Comparison of ENCODE assay signal across 9 mouse cellular contexts in the genomic region with DNA sequence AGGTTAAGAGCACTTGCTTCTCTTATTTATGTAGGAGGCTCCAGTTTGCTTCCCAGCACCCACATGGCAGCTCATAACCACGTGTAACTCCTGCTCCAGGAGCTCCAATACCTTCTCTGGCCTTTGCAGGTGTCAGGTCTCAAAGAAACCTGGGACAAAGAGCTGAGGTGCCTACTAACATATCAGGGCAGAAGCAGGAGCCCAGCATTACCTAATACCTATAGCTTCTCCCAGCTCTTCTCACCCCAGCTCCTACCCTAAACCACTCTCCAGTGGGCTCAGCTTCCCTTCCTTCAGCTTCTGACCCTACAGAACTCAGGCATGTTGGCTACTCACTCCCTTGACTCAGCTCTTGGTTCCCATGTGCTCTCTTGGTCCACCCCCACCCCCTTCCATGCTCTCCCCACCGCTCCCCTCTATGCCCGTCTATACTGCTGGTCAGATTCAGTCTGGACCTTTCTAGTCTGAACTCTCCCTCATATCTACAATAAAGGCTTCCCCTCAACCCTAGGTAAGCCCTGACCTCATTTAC. TPM values are rescaled to one million over a fixed set of nuclear protein-coding genes. Genes with fewer than 3 reads are reported as not detected.
A peak's percentile ranks its signal among the peaks of the same experiment; 100 is the strongest.
DNase-seq lines count a peak whose midpoint lies in the region; ATAC-seq and TF ChIP-seq lines count a peak whose summit lies in the region.
"Had no signal": no experiment of that assay in that cellular context is flagged by ENCODE, and none has a peak within 500 bp of the region (broad histone marks: within the 10 kb centered on the region; RNA-seq: fewer than 3 reads in every experiment).

No protein-coding gene starts in this region.

- H3K9ac ChIP-seq in forebrain, embryonic 16.5 days (replicated peaks; ENCODE audit: low read depth, low read length), result no peak overlapping the region; the same call in 1 of the 2 replicates
- peak overlapping the region; percentile 90 for H3K9ac ChIP-seq in liver, embryonic 14.5 days (replicated peaks)

- 87% methylated on average over 3 of the region's 3 CpGs for WGBS in forebrain, embryonic 16.5 days
- WGBS in liver, embryonic 14.5 days (ENCODE audit: insufficient replicate concordance), result 49% methylated on average over 3 of the region's 3 CpGs

- H3K36me3 ChIP-seq in forebrain, embryonic 16.5 days (ENCODE audit: control insufficient read depth, insufficient read depth), result peaks cover 13% of the 10 kb centered on the region; the same call in 1 of the 2 replicates
- H3K36me3 ChIP-seq in liver, embryonic 14.5 days (replicated peaks; ENCODE audit: control insufficient read depth, insufficient read depth, low read depth), result peaks cover 16% of the 10 kb centered on the region

- H3K4me3 ChIP-seq in gastrocnemius, adult 2 months, result peak overlapping the region; percentile 95
- peak overlapping the region; percentile 65 for H3K4me3 ChIP-seq in forebrain, embryonic 16.5 days (replicated peaks; ENCODE audit: low read length)
- peak overlapping the region; percentile 58 to 74 for H3K4me3 ChIP-seq in liver, embryonic 14.5 days (ENCODE audit: insufficient read depth in 1 of 2, low read depth in 2 of 2, low read length in 2 of 2)

- H3K9me3 ChIP-seq in forebrain, embryonic 16.5 days (ENCODE audit: control insufficient read depth, low read length), result no peaks in the 10 kb centered on the region
- no peaks in the 10 kb centered on the region for H3K9me3 ChIP-seq in liver, embryonic 14.5 days (ENCODE audit: control insufficient read depth, low read length)

- H3K27me3 ChIP-seq in forebrain, embryonic 16.5 days (replicated peaks; ENCODE audit: control insufficient read depth, insufficient read depth, low read length), result no peaks in the 10 kb centered on the region
- no peaks in the 10 kb centered on the region for H3K27me3 ChIP-seq in liver, embryonic 14.5 days (ENCODE audit: control insufficient read depth, insufficient read depth, low read length)

- TF ChIP-seq EP300 in liver, embryonic 14.5 days (IDR thresholded peaks at IDR 0.05; ENCODE audit: low read depth), result no peak

- intact Hi-C loops in gastrocnemius, adult 2 months (cut with DNase I), result no loop called here

- H3K27ac ChIP-seq in gastrocnemius, adult 2 months, result no peak overlapping the region
- no peak overlapping the region for H3K27ac ChIP-seq in forebrain, embryonic 16.5 days (ENCODE audit: low read length)
- H3K27ac ChIP-seq in liver, embryonic 14.5 days, result peak overlapping the region; percentile 97; the same call in 1 of the 2 replicates

- DNase-seq in gastrocnemius, adult 2 months, result no peak
- no peak for DNase-seq in gastrocnemius, adult 8-10 months (ENCODE audit: low spot score in 2 of 2)
- peak; percentile 10 for DNase-seq in CD4-positive helper T cell, adult 2 months (ENCODE audit: low read depth, low spot score)
- no peak for DNase-seq in liver, embryonic 14.5 days (ENCODE audit: low read depth in 3 of 3, low spot score in 3 of 3)
- no peak for DNase-seq in frontal cortex, postnatal 36 days (ENCODE audit: low spot score in 2 of 2)
- no peak for DNase-seq in ovary, postnatal 10 days (ENCODE audit: low spot score)
- no peak for DNase-seq in cerebellum, adult 9-11 months

- no peak for ATAC-seq in forebrain, embryonic 16.5 days
- no peak for ATAC-seq in liver, embryonic 14.5 days (ENCODE audit: insufficient read depth)
- ATAC-seq: activated CD4-positive, CD25-positive, alpha-beta regulatory T cell, adult 4 months had no signal

- no peak for TF ChIP-seq CTCF in gastrocnemius, adult 2 months (IDR thresholded peaks at IDR 0.05)
- TF ChIP-seq CTCF in liver, embryonic 14.5 days (IDR thresholded peaks at IDR 0.05; ENCODE audit: low read depth), result no peak

- H3K4me2 ChIP-seq in forebrain, embryonic 16.5 days (ENCODE audit: low read length), result peak overlapping the region; percentile 79
- H3K4me2 ChIP-seq in liver, embryonic 14.5 days (ENCODE audit: low read depth), result peak overlapping the region; percentile 96

- peaks cover 34% of the 10 kb centered on the region for H3K4me1 ChIP-seq in forebrain, embryonic 16.5 days (replicated peaks; ENCODE audit: control insufficient read depth, insufficient read depth, low read length)
- H3K4me1 ChIP-seq in liver, embryonic 14.5 days (replicated peaks; ENCODE audit: control insufficient read depth in 2 of 2, insufficient read depth in 2 of 2, low read length in 1 of 2), result peaks cover 11 to 16% of the 10 kb centered on the region in 2 experiments

RNA-seq across cellular contexts. Expression of a gene that starts 1.5 kb away (rescaled TPM):
- 10 to 100 TPM; 10.4 to 10.7 TPM for total RNA-seq in gastrocnemius, adult 2 months (2021)
- total RNA-seq in gastrocnemius, adult 8-10 months (2022), result 10 to 100 TPM; 11.6 to 13.5 (median 12.1) TPM
- polyA plus RNA-seq in forebrain, embryonic 16.5 days (2015; fragmentation: Nextera tagmentation; extraction: Ambion mirVana), result 12.2 and 13.3 TPM in 2 replicates
- 4.2 and 5.2 TPM in 2 replicates for polyA plus RNA-seq in liver, embryonic 14.5 days (2012; rRNA removed)
- polyA plus RNA-seq in liver, embryonic 14.5 days (2014; fragmentation: Nextera tagmentation; extraction: Ambion mirVana), result 6.1 and 7.2 TPM in 2 replicates

RNA-seq across cellular contexts. Expression of a gene that starts 1.9 kb away (rescaled TPM):
- 10 to 100 TPM; 10.2 to 12.1 TPM for total RNA-seq in gastrocnemius, adult 2 months (2021)
- total RNA-seq in gastrocnemius, adult 8-10 months (2022), result 10 to 100 TPM in 1 of 4 experiments, 1 to 10 TPM in 3; 7.5 to 11.3 (median 9.5) TPM
- polyA plus RNA-seq in forebrain, embryonic 16.5 days (2015; fragmentation: Nextera tagmentation; extraction: Ambion mirVana), result 23.2 and 23.7 TPM in 2 replicates
- 2.8 and 4.7 TPM in 2 replicates for polyA plus RNA-seq in liver, embryonic 14.5 days (2012; rRNA removed)
- polyA plus RNA-seq in liver, embryonic 14.5 days (2014; fragmentation: Nextera tagmentation; extraction: Ambion mirVana), result 7.4 and 7.9 TPM in 2 replicates
